Mouse (Mus musculus): Measurements from ENCODE around the gene Pimreg.

DNA sequence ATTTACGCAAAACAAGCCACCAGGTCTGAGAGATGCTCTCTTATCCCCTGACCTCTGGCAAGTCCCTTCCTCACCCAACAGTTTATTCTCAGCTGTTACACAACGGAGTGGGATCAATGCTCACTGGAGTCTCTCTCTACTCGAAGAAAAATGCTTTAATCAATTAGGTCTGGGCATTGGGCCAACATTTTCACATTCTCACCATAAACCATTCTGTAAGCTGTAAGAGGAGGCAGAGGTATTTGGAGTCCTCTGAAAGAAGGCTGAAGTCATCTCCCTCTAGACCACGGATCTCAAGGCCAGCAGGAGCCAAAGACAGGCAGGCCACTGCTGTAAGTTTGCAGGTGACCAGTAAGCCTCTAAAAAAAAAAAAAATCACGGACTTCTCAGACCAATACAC, 31.5 kb upstream of the Pimreg start:
- no peak for TF ChIP-seq CTCF (IDR thresholded peaks at IDR 0.05; ENCODE audit: extremely low read depth, insufficient read length, insufficient replicate concordance, low read depth, low read length)
- TF ChIP-seq POLR2A (IDR thresholded peaks at IDR 0.05; ENCODE audit: low read depth, low read length), result no peak
